Comparison of ENCODE assay signal across 18 mouse cellular contexts in the genomic region with DNA sequence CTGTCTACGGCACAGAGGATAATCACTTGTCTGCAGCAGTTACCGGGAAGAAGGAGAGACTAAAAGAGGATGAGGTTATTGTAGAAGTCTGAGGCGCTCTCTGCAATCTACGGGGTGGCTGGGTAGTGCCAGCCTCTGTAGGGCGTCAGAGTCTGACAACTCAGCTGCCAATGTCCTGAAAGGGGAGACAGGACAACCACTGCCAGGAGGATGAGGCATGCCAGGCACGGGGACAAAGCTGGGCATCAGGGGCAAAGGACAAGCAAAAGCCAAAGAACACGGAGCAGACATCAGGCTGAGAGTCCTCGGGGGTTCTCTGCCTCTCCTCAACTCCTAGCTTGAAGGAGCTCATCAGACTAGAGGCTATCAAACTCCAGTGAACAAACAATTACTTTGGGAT.
DNase-seq lines count a peak whose midpoint lies in the region; ATAC-seq and TF ChIP-seq lines count a peak whose summit lies in the region.
"Had no signal": no experiment of that assay in that cellular context is flagged by ENCODE, and none has a peak within 500 bp of the region (broad histone marks: within the 10 kb centered on the region; RNA-seq: fewer than 3 reads in every experiment).

No protein-coding gene starts in this region.

- intact Hi-C loops in gastrocnemius, postnatal 36 days (cut with DNase I) = loop anchor here (1.0 kb wide), 1 partner anchor 37 kb away; no protein-coding TSS in a partner anchor

- no peak for TF ChIP-seq POLR2A in lung, adult 2 months (IDR thresholded peaks at IDR 0.05; ENCODE audit: borderline replicate concordance, extremely low read depth, low read depth, low read length)

- no peak overlapping the region for H3K4me3 ChIP-seq in limb, embryonic 13.5 days
- no peak overlapping the region for H3K4me3 ChIP-seq in limb, embryonic 10.5 days
- no peak overlapping the region for H3K4me3 ChIP-seq in midbrain, embryonic 11.5 days (ENCODE audit: low read depth, low read length)
- H3K4me3 ChIP-seq in lung, adult 2 months (replicated peaks; ENCODE audit: extremely low read depth, low read depth, low read length) = no peak overlapping the region
- H3K4me3 ChIP-seq: embryonic facial prominence, embryonic 12.5 days; forebrain, embryonic 15.5 days; heart, embryonic 10.5 days; heart, embryonic 15.5 days; hindbrain, embryonic 15.5 days had no signal

- ATAC-seq in limb, embryonic 13.5 days (ENCODE audit: low FRiP score, low read depth) = no peak
- ATAC-seq in midbrain, embryonic 11.5 days (ENCODE audit: low FRiP score) = no peak
- ATAC-seq: forebrain, embryonic 15.5 days; intestine, embryonic 16.5 days had no signal

- no peak for TF ChIP-seq CTCF in lung, adult 2 months (IDR thresholded peaks at IDR 0.05; ENCODE audit: insufficient read depth, low read length)

- H3K27me3 ChIP-seq in limb, embryonic 13.5 days = no peaks in the 10 kb centered on the region
- H3K27me3 ChIP-seq in limb, embryonic 10.5 days (ENCODE audit: low read depth, poor library complexity, severe bottlenecking) = no peaks in the 10 kb centered on the region
- H3K27me3 ChIP-seq in midbrain, embryonic 11.5 days (ENCODE audit: control insufficient read depth, insufficient read depth, low read length) = no peaks in the 10 kb centered on the region
- H3K27me3 ChIP-seq: embryonic facial prominence, embryonic 12.5 days; forebrain, embryonic 15.5 days; heart, embryonic 15.5 days; hindbrain, embryonic 15.5 days had no signal

- peak; percentile 96 for DNase-seq in heart, adult 11 months
- DNase-seq in heart, adult 8-10 months (ENCODE audit: low spot score) = no peak
- no peak for DNase-seq in limb, embryonic 10.5 days (ENCODE audit: low spot score)
- peak; percentile 58 to 78 for DNase-seq in gastrocnemius, postnatal 36 days
- no peak for DNase-seq in midbrain, embryonic 11.5 days (ENCODE audit: low spot score, missing footprints)
- no peak for DNase-seq in lung, adult 2 months
- DNase-seq: adrenal gland, postnatal 10 days; cerebellum, adult 11-12 months; cerebellum, adult 9-10 months; cerebellum, postnatal 25 days; heart, postnatal 14 days had no signal

- H3K27ac ChIP-seq in limb, embryonic 13.5 days = peak overlapping the region; percentile 48; the same call in 1 of the 2 replicates
- H3K27ac ChIP-seq in limb, embryonic 10.5 days = no peak overlapping the region
- no peak overlapping the region for H3K27ac ChIP-seq in midbrain, embryonic 11.5 days (ENCODE audit: low read depth, low read length)
- H3K27ac ChIP-seq: embryonic facial prominence, embryonic 12.5 days; forebrain, embryonic 15.5 days; heart, embryonic 15.5 days; hindbrain, embryonic 15.5 days had no signal

- no peak overlapping the region for H3K4me2 ChIP-seq in limb, embryonic 13.5 days (replicated peaks)
- no peak overlapping the region for H3K4me2 ChIP-seq in midbrain, embryonic 11.5 days
- H3K4me2 ChIP-seq: embryonic facial prominence, embryonic 12.5 days; forebrain, embryonic 15.5 days; heart, embryonic 15.5 days; hindbrain, embryonic 15.5 days had no signal

- no peak overlapping the region for H3K9ac ChIP-seq in limb, embryonic 13.5 days
- H3K9ac ChIP-seq in midbrain, embryonic 11.5 days (ENCODE audit: low read length) = no peak overlapping the region
- H3K9ac ChIP-seq: embryonic facial prominence, embryonic 12.5 days; forebrain, embryonic 15.5 days; heart, embryonic 15.5 days; hindbrain, embryonic 15.5 days had no signal

- H3K9me3 ChIP-seq in limb, embryonic 13.5 days = no peaks in the 10 kb centered on the region
- H3K9me3 ChIP-seq in limb, embryonic 10.5 days (replicated peaks) = no peaks in the 10 kb centered on the region
- no peaks in the 10 kb centered on the region for H3K9me3 ChIP-seq in midbrain, embryonic 11.5 days (ENCODE audit: control insufficient read depth, low read length)
- H3K9me3 ChIP-seq: embryonic facial prominence, embryonic 12.5 days; forebrain, embryonic 15.5 days; heart, embryonic 10.5 days; heart, embryonic 15.5 days; hindbrain, embryonic 15.5 days had no signal

- 79% methylated on average over 8 of the region's 8 CpGs for WGBS in limb, embryonic 13.5 days
- 89% methylated on average over 8 of the region's 8 CpGs for WGBS in limb, embryonic 10.5 days
- 85% methylated on average over 8 of the region's 8 CpGs for WGBS in midbrain, embryonic 11.5 days
- WGBS in lung, adult 2 months = 77% methylated on average over 8 of the region's 8 CpGs

- H3K4me1 ChIP-seq in limb, embryonic 13.5 days = peaks cover 10% of the 10 kb centered on the region
- H3K4me1 ChIP-seq in limb, embryonic 10.5 days = peaks cover 3% of the 10 kb centered on the region; the same call in 1 of the 2 replicates
- no peaks in the 10 kb centered on the region for H3K4me1 ChIP-seq in midbrain, embryonic 11.5 days (ENCODE audit: control insufficient read depth, insufficient read depth, low read length)
- H3K4me1 ChIP-seq in lung, adult 2 months (ENCODE audit: control insufficient read depth, insufficient read depth, low read length) = no peaks in the 10 kb centered on the region
- H3K4me1 ChIP-seq: embryonic facial prominence, embryonic 12.5 days; hindbrain, embryonic 15.5 days had no signal

- no peaks in the 10 kb centered on the region for H3K36me3 ChIP-seq in limb, embryonic 13.5 days
- no peaks in the 10 kb centered on the region for H3K36me3 ChIP-seq in limb, embryonic 10.5 days
- H3K36me3 ChIP-seq in midbrain, embryonic 11.5 days (ENCODE audit: control insufficient read depth, insufficient read depth, low read length) = no peaks in the 10 kb centered on the region
- H3K36me3 ChIP-seq: embryonic facial prominence, embryonic 12.5 days; forebrain, embryonic 15.5 days; heart, embryonic 10.5 days; heart, embryonic 15.5 days; hindbrain, embryonic 15.5 days had no signal

Comparison
In these comparisons a context has a peak if more than half of its experiments do, and no peak if none do; other contexts are left out.
1. DNase-seq: peak in heart, adult 11 months (single experiment) and gastrocnemius, postnatal 36 days (2 of 2); none in heart, adult 8-10 months (single experiment), limb, embryonic 10.5 days (single experiment), midbrain, embryonic 11.5 days (single experiment) and lung, adult 2 months (single experiment).